Mouse (Mus musculus) A20 (cell line): ENCODE measurements at regions not wholly inside any gene's neighbourhood (a gene's known extent, or its start where the extent isn't known, plus 50 kb on each side); places are given as distances from the start of the nearest gene placed in this dataset.
"Not testable (repeated sequence)": the region's sequence is repeated elsewhere in the genome, so short reads cannot be mapped to it uniquely, and the experiment has no call there.

Source experiments
- DNase-seq: peaks from one replicate; pipeline ENCODE4 v3.0.0-alpha.2; 2011; ENCODE audit warnings: low read depth, low spot score

DNA sequence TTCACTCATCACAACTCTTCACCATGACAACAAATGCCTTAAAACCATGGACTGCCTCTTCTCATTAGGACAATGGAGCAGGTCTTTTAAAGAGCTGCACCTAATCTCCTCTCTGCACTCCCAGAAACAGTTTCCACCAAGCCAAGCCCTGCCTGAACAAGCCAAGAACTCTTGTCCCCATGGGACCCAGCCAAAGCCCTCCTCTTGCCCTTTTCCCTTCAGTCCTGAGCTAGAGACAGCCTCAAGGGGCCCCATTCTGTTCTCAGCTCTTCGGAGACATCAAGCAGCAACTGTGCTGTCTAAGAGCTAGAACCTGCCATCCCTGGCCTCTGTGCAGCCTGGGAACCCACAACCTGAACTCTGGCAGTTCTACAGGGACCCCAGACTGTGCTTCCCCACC, 345.0 kb upstream of the Irak1bp1 start:
- no peak for DNase-seq

DNA sequence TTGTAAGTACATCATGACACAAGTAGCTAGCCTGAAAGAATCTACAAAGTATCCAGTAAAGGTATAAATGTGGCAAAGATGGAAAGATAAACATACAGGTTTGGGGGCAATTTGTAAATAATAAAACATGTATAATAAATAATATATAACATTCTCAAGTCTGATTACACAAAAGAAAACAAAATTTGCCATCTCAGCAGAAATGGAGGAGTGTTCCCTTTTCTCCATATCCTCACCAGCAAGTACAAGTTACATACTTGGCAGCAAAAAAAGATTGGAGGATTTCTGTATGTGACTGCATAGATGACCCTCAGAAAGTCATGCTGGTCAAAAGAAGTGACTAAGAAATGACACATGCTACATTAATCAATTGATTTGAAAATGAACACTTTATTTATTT, 335.9 kb upstream of the Irak1bp1 start:
- DNase-seq = no peak

DNA sequence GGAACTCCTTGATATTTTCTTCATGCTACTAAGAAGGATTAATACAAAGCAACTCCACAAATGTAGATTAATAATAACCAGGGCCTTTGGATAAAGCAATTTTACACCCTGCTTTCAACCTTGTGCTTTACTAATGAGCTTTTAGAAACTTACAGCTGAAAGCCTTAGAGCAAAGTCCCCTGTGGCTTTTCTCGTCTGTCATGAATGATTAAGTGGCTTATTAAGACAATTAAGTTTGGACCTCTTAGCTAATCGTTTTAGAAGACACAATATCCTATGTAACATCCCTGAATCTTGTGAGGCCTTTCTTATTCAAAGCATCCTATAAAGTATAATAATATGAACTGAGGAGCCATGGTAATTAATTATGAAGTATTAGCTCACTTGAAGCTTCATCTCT, 319.3 kb upstream of the Irak1bp1 start:
- DNase-seq = no peak

DNA sequence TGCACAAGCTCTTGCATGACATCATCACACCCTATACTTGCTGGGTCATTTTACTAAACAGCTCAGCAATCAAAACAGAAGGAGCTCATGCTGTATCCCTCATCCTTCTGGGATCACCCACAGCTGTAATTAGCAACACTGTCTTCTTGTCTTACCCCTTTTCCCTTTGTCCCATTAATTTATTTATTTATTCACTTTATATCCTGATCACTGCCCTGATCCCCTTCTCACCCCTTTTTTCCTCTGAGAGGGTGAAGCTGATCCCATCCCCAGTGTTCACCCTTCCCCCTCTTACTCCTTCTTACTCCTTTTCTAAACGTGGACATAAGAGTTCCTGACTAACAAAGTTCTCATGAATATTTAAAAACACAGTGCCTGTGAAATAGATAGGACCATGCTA, 310.3 kb upstream of the Irak1bp1 start:
- no peak for DNase-seq

DNA sequence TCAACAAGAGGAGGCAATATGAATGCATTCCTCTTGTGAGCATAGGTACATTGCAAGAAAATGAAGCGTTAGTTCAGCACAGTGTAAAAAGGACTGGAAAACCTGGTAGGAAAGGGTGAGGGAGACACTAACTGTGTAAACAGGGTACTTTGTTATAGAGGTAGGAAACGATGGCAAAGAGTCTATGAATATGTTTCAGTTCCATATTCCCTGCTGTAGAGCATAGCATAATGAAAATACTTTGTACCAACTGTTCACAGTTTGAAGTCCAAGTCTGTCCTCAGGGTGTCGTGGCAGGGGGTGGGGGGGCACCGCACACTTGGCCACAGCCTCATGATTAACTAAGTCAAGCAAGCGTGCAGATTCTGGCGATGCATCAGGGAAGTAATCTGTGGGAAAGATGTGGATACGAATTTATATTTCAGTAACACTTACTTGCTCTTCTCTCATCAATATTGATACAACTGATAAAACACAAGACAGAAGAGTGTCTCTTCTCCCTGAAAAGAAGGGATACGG, 301.4 kb upstream of the Irak1bp1 start:
- DNase-seq = no peak

DNA sequence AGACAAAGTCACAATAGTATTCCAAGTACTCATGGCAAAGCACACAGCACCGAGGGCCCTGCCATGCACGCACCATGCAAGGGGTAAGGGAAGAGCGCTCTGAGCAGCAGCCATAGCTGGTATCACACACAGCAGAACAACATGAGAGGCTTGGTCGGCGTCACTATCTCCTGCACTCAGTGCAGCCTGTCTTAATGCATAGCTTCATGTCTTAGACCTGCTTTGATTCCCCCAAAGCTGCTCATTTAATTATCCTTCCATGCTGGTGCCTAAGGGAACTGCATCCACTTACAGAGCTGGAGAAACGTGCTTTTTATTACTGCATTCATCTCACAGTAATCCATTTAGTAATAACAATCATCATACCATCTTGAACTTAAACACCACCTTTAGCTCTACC, 276.6 kb upstream of the Irak1bp1 start:
- DNase-seq = no peak

DNA sequence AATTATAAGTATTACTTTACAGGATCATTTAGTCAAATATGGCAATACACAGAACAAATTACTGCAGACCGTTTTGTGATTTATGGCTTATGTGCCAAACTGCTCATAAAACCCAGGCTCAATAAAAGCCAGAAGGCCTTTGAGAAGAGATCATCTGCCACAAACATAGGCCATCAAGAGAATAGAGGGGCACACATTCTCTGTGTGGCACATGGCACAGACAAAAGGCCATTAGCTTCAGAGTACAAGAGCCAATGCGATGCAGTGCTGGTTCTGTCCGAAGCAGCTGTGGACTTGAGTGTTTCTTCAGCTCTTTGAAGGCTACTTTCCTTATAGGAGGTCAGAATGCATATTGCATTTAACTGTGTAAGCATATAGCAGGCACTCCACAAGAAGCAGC, 276.1 kb upstream of the Irak1bp1 start:
- DNase-seq = no peak

DNA sequence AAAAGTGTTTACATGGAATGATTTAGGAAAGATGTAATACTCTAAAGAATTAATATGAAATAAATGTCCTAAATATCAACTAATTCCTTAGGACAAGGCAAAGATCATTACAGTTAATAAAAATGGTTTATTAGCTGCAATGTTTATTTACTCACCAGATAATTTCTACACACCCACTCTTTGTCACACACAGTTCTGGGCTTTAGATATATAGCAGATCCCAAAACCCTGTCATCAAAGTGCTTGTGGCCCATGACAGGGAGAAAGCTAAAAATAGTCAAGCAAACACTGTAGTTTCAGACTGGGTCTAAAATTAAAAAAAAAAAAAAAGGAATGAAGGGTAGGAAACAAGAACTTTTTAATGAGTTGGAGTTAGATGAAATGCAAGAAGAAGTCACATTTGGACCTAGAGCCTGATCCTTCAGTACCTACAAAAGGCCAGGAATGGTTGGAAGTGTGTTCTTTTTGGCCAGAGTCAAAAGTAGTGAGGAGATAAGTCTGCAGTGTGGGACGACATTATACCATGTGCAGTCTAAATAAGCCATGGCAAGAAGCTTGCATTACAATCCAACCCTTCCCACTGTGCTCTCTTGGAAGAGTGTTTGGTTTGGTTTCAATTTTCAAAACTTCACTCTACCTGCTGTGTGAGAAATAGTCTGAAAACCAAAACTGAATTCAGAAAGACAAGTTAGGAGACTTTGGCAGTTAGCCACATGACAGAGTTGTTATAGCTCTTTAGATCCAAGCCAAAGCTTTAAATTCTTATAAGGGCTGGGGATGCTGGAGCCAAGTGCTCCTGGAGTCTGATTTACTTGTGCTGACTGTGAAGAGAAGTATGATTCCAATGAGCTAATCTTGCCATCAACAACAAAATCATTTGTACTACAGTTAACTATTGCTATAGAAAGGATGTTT, 266.5 kb upstream of the Irak1bp1 start:
- no peak for DNase-seq

DNA sequence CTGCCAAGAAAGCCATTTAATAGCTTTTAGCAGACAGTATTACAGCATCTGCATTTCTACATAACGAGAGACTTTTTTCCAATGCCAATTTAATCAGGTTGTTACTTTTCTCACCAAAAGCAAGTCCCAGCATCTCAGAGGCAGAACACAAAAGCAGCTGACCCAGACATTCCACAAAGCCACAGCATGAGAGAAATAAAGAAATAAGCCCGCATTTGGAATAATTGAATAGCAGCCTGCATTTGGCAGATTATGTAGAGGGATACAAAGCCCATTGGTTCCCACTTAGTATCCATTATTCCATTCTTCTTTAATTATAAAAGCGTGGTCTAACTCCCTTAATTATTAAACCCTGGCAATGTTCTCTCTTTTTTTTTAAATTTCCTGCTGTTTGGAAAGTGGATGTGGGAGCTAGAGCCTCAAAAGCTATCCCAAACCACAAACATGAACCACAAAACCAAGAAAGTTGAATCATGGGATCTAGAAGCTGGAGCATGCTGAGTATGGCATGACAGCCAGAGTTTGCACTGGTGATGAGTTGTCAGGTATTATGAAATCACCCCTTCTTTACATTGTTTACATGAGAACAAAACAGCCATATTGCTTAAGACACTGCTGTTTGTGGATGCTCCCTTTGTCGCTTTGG, 247.8 kb upstream of the Irak1bp1 start:
- DNase-seq = no peak

DNA sequence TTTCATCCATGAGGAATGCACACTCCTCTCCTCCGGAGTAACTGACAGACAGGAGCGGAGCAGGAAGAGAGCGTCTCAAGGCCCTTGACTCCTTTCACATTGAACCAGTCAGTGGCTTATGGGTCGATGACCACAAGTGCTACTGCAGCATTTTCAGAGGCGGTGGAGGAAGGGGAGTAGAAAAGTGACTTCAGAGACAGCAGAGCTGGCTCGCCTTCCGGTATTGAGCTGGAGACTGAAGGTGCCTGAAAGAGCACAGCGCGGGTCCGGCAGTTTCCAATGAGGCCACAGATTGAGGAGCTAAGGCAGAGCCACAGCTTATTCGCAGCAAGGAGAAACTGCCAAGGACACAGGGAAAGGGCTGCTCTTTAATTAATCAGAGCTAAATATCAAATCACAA, 220.2 kb upstream of the Irak1bp1 start:
- no peak for DNase-seq

DNA sequence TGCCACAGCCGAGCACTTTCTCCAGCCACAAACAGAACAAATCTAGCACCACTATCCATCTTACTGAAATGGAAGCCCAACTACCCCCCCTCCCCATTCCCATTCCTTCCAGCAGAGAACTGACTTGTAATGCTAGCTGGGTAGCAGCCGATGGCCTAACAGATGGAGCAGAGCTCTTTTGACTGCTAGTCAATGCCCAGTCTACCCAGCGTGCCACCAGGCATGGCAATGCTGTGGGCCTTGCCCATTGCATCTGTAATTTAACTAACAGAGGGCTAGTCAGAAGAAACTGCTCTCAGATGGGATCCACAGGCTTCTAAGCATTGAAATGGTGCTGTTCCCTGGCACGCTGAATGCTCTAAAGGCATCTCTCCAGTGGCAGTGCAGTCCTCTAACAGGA, 219.4 kb upstream of the Irak1bp1 start:
- no peak for DNase-seq

DNA sequence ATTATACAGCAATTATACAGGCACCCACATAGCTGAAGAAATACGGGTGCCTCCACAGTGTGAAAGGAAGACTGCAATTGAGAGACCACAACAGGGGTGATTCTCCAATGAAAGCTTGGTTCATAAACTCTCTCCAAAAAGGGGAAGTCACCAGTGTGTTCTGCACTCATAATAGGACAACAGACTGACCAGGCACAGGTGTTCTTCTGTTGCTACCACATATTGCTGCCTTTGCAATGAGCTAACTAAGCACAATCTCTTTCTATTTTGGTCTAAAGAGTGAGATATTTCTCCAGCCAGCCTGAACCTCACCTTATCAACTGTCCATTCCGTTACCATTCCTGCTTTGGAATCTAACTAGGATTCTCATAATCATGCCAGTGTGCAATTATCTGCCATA, 216.8 kb upstream of the Irak1bp1 start:
- DNase-seq = peak; percentile 89

DNA sequence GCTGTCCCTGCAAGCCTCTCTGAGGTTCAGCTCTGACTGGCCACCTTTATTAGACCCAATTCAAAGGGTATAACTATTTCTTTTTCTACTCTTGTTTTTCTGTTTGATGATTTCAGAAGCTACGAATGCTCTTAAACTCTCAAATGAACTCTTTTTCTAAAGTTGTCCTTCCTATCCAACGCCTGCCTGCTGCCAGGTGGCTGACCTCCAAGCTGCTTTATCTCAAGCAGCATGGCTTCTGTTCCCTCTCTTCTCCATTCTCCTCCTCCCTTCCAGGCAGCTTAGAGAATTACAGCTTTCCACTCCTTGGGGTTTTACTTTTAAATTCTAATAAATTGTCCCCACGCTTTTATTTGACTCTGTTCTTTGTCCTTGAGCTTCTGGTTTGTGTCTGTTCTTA, 196.9 kb upstream of the Irak1bp1 start:
- no peak for DNase-seq

DNA sequence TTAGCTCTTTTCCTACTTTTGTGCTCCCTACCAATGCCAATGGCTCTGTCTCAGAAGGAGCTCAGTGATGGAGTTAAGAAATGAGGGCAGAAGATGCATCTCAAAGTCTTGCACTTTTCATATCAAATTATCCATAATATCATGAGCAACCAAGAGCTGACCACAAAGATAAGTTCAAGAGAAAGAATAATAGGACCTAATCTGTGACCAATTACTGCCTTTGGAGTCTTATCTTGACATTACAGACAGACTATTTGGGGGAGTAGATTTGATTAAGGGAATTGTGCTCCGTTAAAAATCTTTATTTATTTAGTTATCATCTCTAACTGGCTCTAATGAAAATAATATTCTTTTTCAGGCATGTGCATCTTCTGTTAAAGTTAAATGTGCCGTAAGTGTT, 189.1 kb upstream of the Irak1bp1 start:
- DNase-seq = no peak

DNA sequence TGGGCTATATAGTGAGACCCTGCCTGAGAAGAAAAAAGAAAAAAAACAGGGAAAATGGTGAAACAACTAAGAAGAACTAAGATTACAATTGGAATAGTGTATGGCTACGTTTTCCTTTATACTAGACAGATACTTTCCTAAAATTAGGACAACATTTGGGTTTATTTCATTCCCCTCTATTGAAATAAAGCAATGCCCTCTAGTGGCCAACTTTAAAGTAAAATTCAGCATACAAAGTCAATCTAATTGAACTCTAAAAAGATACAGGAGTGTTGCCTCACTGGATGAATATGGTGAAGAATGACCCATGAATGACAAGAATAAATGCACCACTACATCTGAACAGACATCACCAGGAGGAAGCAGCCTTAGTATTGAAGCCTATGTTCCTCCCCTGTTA, 185.4 kb upstream of the Irak1bp1 start:
- peak; percentile 52 for DNase-seq

DNA sequence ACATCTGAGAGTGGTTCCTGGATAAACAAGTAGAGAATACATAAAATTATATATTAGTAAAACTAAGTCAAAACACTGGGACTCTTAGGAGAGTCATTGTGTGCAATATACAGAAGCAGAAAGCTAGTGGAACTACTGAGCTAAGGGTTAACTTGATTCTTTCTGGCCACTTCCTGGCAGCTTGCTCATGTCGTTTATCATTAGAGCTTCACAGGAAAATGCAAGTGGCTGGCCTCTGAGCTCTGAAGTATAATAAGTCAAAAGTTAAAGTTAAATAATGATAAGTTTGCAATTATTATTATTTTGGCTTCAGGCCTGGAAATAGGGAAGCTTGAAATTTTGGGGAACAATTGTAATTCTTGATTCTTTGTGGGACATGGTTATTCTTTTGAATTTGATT, 173.8 kb upstream of the Irak1bp1 start:
- not testable (repeated sequence) for DNase-seq

DNA sequence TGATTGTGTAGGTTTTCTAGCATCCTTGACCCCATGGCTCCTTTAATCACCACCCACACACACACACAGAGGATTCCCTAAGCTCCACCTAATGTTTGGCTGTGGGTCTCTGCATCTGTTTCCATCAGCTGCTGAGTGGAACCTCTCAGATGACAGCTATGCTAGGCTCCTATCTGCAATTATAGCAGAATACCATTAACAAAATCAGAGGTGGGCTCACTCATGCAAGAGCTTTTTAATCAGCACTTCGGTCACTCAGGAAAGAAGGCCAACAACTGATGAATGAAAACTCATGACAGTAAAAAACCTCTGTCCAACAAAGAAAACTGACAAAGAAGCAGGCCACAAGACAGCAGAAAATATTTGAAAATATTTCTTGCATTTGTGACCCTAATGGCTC, 147.1 kb upstream of the Irak1bp1 start:
- DNase-seq = no peak

DNA sequence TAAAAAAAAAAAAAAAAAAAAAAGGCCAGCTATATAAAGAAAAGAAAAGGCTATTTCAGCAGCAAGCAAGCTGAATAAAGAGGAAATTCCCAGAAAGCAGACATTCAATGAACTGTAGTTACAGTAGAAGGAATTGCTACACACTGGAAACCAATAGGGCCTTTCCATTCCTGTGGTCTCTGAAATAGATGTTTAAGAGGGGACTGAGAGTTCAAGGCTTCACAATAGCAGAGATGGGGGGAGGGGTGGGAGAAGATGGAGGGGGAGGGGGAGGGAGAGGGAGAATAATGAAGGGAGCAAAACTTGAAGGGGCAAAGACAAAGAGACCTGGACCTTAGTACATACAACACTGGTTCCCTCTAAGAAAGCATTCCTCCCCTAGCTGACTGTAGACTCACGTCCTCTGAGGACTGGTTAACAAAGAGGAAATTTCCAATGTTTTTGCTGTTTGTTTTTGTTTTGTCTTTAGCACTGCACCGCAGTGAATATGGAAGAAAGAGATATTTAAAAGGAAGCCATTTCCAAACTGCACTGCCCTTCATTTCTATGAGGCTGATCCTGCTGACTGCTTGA, 119.8 kb upstream of the Irak1bp1 start:
- no peak for DNase-seq

DNA sequence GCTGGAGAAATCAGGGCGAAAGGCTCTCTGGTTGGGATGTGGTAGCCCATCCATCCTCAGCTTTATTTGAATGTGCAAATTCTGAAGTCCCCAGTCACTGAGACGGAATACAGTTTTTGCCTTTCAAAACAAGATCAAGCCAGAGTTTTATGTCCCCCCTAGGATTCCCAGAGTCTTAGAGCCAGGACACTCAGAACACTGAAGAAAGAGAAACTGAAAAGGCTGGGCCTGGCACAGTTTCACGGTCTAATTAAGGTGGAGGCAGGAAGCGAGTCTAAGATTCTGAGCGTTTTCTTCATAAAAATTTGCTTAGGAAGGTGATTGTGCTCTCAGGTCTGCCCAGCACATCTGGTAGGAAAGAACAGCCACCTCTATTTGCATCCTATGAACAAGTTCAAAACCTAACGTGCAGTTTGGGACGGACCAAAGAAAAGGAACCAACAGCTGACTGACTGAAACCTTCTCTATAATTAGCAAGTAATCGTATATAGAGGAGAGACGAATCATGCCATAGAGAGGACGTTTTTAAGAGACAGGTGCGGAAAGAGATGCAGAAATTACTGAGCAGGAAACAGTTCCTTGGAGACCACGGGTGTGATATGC, 119.2 kb upstream of the Irak1bp1 start:
- DNase-seq = peak; percentile 63

DNA sequence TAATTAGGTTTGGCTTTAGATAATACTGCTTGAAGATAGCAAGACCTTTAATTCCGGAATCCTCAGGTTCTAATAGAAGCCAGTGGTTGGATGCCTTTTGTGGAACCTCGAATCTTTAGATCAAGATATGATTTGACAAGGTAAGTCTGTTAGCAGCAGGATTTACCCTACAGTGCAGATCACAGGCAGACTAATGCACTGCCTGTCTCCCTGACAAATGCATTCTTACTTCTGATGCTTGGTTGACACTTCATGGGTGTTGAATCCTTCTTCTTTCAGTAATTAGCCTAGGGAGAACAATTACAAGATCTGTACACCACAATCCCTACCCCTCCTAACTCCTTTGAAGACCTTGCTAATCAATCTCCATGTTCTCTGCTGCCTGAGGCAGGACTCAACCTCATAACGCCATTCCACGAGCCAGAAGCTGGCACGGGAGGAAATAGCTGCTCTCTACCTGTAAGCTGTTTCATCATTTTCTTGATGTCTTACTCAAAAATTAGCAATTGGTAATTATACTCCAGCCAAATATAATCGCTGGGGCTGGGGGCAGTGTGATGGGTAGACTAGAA, 118.3 kb upstream of the Irak1bp1 start:
- DNase-seq = peak; percentile 16

DNA sequence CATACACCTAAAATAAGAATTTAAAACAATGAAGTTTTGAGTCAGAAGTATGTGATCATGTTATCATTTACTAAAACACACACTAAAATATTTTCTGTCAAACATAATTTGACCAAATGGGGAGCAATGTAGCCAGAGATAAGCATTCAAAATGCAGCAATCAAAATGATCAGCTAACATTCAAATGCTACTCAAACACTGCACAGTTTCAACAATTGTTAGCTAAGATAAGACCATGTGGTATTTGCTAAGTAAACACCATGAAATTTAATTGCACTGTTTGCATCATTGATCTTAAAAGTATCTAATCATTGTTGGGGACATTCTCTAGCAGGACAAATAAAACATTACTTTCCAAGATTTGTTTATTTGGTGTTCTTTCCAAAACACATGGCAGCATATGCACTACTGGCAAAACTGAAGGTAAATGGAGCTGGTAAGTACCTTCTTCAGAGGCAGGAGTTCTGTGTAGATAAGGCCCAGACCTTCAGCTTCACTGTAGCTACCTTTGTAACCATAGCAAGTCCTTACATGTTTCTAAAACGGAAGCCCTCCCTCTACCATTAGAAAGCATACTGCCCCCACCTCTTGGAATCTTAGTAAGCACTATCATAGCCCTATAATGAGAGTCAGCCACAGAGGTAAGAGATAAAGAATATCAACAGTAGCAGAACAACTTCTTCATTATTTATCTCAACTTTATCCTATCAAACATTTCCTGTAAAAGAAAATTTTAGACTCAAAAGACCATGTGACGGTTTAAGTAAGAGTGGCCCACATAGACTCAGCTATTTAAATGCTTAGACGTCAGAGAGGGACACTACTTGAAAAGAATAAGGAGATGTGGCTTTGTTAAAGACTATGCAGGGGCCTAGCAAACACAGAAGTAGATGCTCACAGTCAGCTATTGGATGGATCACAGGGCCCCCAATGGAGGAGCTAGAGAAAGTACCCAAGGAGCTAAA, 116.3 kb upstream of the Irak1bp1 start:
- no peak for DNase-seq
